Mouse (Mus musculus): ENCODE results near the gene Nup54.

- TF ChIP-seq POLR2A (IDR thresholded peaks at IDR 0.05; ENCODE audit: control insufficient read depth, low read depth, low read length) (no peak), CTCF (IDR thresholded peaks at IDR 0.05; ENCODE audit: control insufficient read depth, insufficient read depth, insufficient replicate concordance, low read depth, low read length) (no peak)
These were observed 64.6 kb downstream of the Nup54 start for GRCm38 (mm10) chr5:92370392-92370791.
